Mouse (Mus musculus): ENCODE data around the gene Sox6. TPM values are rescaled to one million over a fixed set of nuclear protein-coding genes. Genes with fewer than 3 reads are reported as not detected.

Gene Sox6
- total and polyA plus RNA-seq, 3 experiments, result 0.09 to 1.3 (median 0.90) TPM

DNA sequence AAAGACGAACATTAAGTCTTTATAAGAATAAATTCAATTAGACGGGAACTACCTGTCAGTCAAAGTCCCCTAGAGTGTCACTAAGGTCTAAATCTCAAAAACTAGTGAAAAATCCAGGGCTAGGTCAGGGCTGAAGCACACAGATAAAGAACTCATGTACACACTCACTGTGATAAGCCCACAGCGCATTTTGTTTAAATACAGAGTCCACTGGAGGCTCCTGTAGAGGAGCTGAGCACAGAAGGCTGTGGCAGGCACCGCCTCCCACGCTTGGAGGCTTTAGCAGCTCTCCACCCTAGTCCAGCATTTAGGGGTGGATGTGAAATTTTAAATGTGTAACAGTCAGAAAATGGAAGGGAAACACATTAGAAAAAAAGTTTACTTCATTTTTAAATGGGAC is 262.3 kb downstream of the Sox6 start:
- dilution Hi-C loops (cut with MboI; ENCODE audit: extremely low pct_ligation_motif_present, extremely low pct_unique_long_range_greater_than_20kb, low sequenced_read_pairs), result no loop called here
- H3K4me3 ChIP-seq (replicated peaks in 1 of 3; ENCODE audit: low read depth in 2 of 3, low read length in 2 of 3, poor library complexity in 1 of 3), result no peak overlapping the region
- no peak overlapping the region for H3K9ac ChIP-seq (ENCODE audit: insufficient read depth, low read depth)
- TF ChIP-seq MXI1 (IDR thresholded peaks at IDR 0.05; ENCODE audit: low read depth, low read length), result no peak
- TF ChIP-seq USF1 (IDR thresholded peaks at IDR 0.05; ENCODE audit: low read depth, low read length), result no peak
- no peak for TF ChIP-seq NELFE (IDR thresholded peaks at IDR 0.05; ENCODE audit: low read depth, low read length)
- no peak for TF ChIP-seq MYC (IDR thresholded peaks at IDR 0.05; ENCODE audit: low read depth, low read length)
- no peak for TF ChIP-seq JUND (conservative IDR thresholded peaks at IDR 0.05; ENCODE audit: low read depth, low read length)
- no peak for TF ChIP-seq EP300 (IDR thresholded peaks at IDR 0.05; ENCODE audit: low read length)
- H3K36me3 ChIP-seq (replicated peaks in 1 of 2; ENCODE audit: control insufficient read depth in 1 of 2, insufficient read depth in 1 of 2, low read length in 1 of 2), result no peaks in the 10 kb centered on the region
- no peaks in the 10 kb centered on the region for H3K27me3 ChIP-seq (replicated peaks)
- H3K79me2 ChIP-seq (replicated peaks; ENCODE audit: control insufficient read depth, extremely low read depth, insufficient read depth, poor library complexity, severe bottlenecking), result no peaks in the 10 kb centered on the region
- H3K4me2 ChIP-seq (ENCODE audit: insufficient read depth, low read depth, poor library complexity, severe bottlenecking), result no peak overlapping the region
- H3K9me3 ChIP-seq (replicated peaks; ENCODE audit: low read length), result no peaks in the 10 kb centered on the region
- no peak for DNase-seq (ENCODE audit: extremely low read depth)
- H3K27ac ChIP-seq (ENCODE audit: insufficient read depth, low read depth), result no peak overlapping the region
- in situ Hi-C loops (cut with MboI; ENCODE audit: low pct_ligation_motif_present, low pct_unique_long_range_greater_than_20kb, low sequenced_read_pairs), result no loop called here
- peaks cover 0 to 8% of the 10 kb centered on the region in 2 experiments; a peak in 1 of 4 replicates for H3K4me1 ChIP-seq (ENCODE audit: control insufficient read depth in 1 of 2, insufficient read depth in 2 of 2)

DNA sequence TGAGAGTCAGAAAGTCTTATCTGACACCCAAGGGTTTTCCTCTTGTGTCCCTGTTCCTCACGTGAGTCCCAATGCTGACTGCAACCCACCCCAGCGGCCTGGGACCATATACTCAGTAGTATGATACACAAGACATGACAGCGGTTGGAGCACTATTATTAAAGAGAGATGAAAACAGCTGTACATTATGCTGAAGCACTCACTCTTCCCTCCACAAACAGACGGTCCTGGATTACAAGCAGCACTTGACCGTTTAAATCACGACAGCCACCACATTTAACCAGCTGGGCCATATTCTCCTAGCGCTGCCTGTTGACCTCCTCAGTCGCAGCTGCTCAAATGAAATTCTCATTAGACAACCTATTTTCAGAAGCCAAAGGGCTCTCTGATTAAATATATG is 272.3 kb downstream of the Sox6 start:
- dilution Hi-C loops (cut with MboI; ENCODE audit: extremely low pct_ligation_motif_present, extremely low pct_unique_long_range_greater_than_20kb, low sequenced_read_pairs), result no loop called here

GRCm38 (mm10) chr7:115763851-115764250 is 274.7 kb downstream of the Sox6 start:
- H3K9me3 ChIP-seq (replicated peaks; ENCODE audit: low read length), result no peaks in the 10 kb centered on the region
- TF ChIP-seq RCOR1 (conservative IDR thresholded peaks at IDR 0.05; ENCODE audit: low read depth, low read length) (no peak), ZNF384 (IDR thresholded peaks at IDR 0.05; ENCODE audit: low read depth, low read length) (no peak), MAZ (IDR thresholded peaks at IDR 0.05; ENCODE audit: low read depth, low read length) (no peak), POLR2AphosphoS2 (IDR thresholded peaks at IDR 0.05; ENCODE audit: low read depth, low read length) (no peak), POLR2A (IDR thresholded peaks at IDR 0.05; ENCODE audit: low read depth, low read length) (no peak), MYC (IDR thresholded peaks at IDR 0.05; ENCODE audit: low read depth, low read length) (no peak), MAX (IDR thresholded peaks at IDR 0.05; ENCODE audit: low read length) (no peak)

More for the DNA sequence above, 272.3 kb downstream of the Sox6 start:
- TF ChIP-seq E2F4 (IDR thresholded peaks at IDR 0.05; ENCODE audit: insufficient replicate concordance, low read depth, low read length) (no peak), EP300 (IDR thresholded peaks at IDR 0.05; ENCODE audit: low read length) (no peak), ZC3H11A (IDR thresholded peaks at IDR 0.05; ENCODE audit: low read depth, low read length) (no peak), SIN3A (IDR thresholded peaks at IDR 0.05; ENCODE audit: low read length) (no peak), BHLHE40 (IDR thresholded peaks at IDR 0.05; ENCODE audit: low read depth, low read length) (no peak), MXI1 (IDR thresholded peaks at IDR 0.05; ENCODE audit: low read depth, low read length) (no peak), MAX (IDR thresholded peaks at IDR 0.05; ENCODE audit: low read length) (no peak), HCFC1 (IDR thresholded peaks at IDR 0.05; ENCODE audit: low read depth, low read length) (no peak), NELFE (IDR thresholded peaks at IDR 0.05; ENCODE audit: low read depth, low read length) (no peak), CTCF (conservative IDR thresholded peaks at IDR 0.05 in 1 of 2, IDR thresholded peaks at IDR 0.05 in 1 of 2; ENCODE audit: low read depth in 2 of 2, low read length in 2 of 2) (no peak), POLR2AphosphoS2 (IDR thresholded peaks at IDR 0.05; ENCODE audit: low read depth, low read length) (no peak), KAT2A (IDR thresholded peaks at IDR 0.05; ENCODE audit: insufficient replicate concordance, low read length) (no peak), MAFK (IDR thresholded peaks at IDR 0.05; ENCODE audit: insufficient replicate concordance, low read length) (no peak), CHD2 (IDR thresholded peaks at IDR 0.05; ENCODE audit: low read length) (no peak), ZKSCAN1 (IDR thresholded peaks at IDR 0.05; ENCODE audit: borderline replicate concordance, low read depth, low read length) (no peak), GABPA (IDR thresholded peaks at IDR 0.05; ENCODE audit: insufficient replicate concordance, low read depth, low read length) (no peak), MEF2A (IDR thresholded peaks at IDR 0.05; ENCODE audit: borderline replicate concordance, low read depth, low read length) (no peak)
- in situ Hi-C loops (cut with MboI; ENCODE audit: low pct_ligation_motif_present, low pct_unique_long_range_greater_than_20kb, low sequenced_read_pairs), result no loop called here
- no peaks in the 10 kb centered on the region for H3K79me2 ChIP-seq (replicated peaks; ENCODE audit: control insufficient read depth, extremely low read depth, insufficient read depth, poor library complexity, severe bottlenecking)
- H3K4me1 ChIP-seq (ENCODE audit: control insufficient read depth in 1 of 2, insufficient read depth in 2 of 2), result no peaks in the 10 kb centered on the region
- no peak overlapping the region for H3K4me2 ChIP-seq (ENCODE audit: insufficient read depth, low read depth, poor library complexity, severe bottlenecking)
- H3K4me3 ChIP-seq (replicated peaks in 1 of 3; ENCODE audit: low read depth in 2 of 3, low read length in 2 of 3, poor library complexity in 1 of 3), result no peak overlapping the region
- no peak overlapping the region for H3K9ac ChIP-seq (ENCODE audit: insufficient read depth, low read depth)
- DNase-seq (ENCODE audit: extremely low read depth), result no peak
- H3K36me3 ChIP-seq (replicated peaks in 1 of 2; ENCODE audit: control insufficient read depth in 1 of 2, insufficient read depth in 1 of 2, low read length in 1 of 2), result no peaks in the 10 kb centered on the region
- H3K27ac ChIP-seq (ENCODE audit: insufficient read depth, low read depth), result no peak overlapping the region
- no peaks in the 10 kb centered on the region for H3K27me3 ChIP-seq (replicated peaks)
- no peaks in the 10 kb centered on the region for H3K9me3 ChIP-seq (replicated peaks; ENCODE audit: low read length)

More at GRCm38 (mm10) chr7:115763851-115764250, 274.7 kb downstream of the Sox6 start:
- no peaks in the 10 kb centered on the region for H3K79me2 ChIP-seq (replicated peaks; ENCODE audit: control insufficient read depth, extremely low read depth, insufficient read depth, poor library complexity, severe bottlenecking)
- H3K4me3 ChIP-seq (replicated peaks in 1 of 3; ENCODE audit: low read depth in 2 of 3, low read length in 2 of 3, poor library complexity in 1 of 3), result no peak overlapping the region
- H3K36me3 ChIP-seq (replicated peaks in 1 of 2; ENCODE audit: control insufficient read depth in 1 of 2, insufficient read depth in 1 of 2, low read length in 1 of 2), result no peaks in the 10 kb centered on the region
- DNase-seq (ENCODE audit: extremely low read depth), result no peak
- H3K27me3 ChIP-seq (replicated peaks), result no peaks in the 10 kb centered on the region
- no peak overlapping the region for H3K9ac ChIP-seq (ENCODE audit: insufficient read depth, low read depth)
- no peak overlapping the region for H3K27ac ChIP-seq (ENCODE audit: insufficient read depth, low read depth)
- H3K4me2 ChIP-seq (ENCODE audit: insufficient read depth, low read depth, poor library complexity, severe bottlenecking), result no peak overlapping the region
- dilution Hi-C loops (cut with MboI; ENCODE audit: extremely low pct_ligation_motif_present, extremely low pct_unique_long_range_greater_than_20kb, low sequenced_read_pairs) (no loop called here), in situ Hi-C loops (cut with MboI; ENCODE audit: low pct_ligation_motif_present, low pct_unique_long_range_greater_than_20kb, low sequenced_read_pairs) (no loop called here)
- H3K4me1 ChIP-seq (ENCODE audit: control insufficient read depth in 1 of 2, insufficient read depth in 2 of 2), result no peaks in the 10 kb centered on the region
